Mouse (Mus musculus) skeletal muscle tissue, adult 2 months (tissue): ENCODE data around the gene Tcte2.

Source experiments
- DNase-seq: peaks from one replicate; pipeline ENCODE4 v3.0.0-alpha.2; 2012; ENCODE audit warnings: low read depth, low spot score

Tcte2 gene

GRCm38 (mm10) chr17:13720187-13720586 lies 41.4 kb downstream of the Tcte2 start:
- no peak for DNase-seq

- DNase-seq = no peak
Measured at GRCm38 (mm10) chr17:13717428-13717827, 44.2 kb downstream of the Tcte2 start.

GRCm38 (mm10) chr17:13716336-13716735 lies 45.3 kb downstream of the Tcte2 start:
- DNase-seq = no peak

- DNase-seq = no peak
Measured at GRCm38 (mm10) chr17:13715511-13715910, 46.1 kb downstream of the Tcte2 start.

GRCm38 (mm10) chr17:13714654-13715053 lies 47.0 kb downstream of the Tcte2 start:
- DNase-seq = no peak

GRCm38 (mm10) chr17:13714128-13714527 lies 47.5 kb downstream of the Tcte2 start:
- DNase-seq = no peak

- DNase-seq = no peak
Measured at GRCm38 (mm10) chr17:13712518-13712917, 49.1 kb downstream of the Tcte2 start.

- no peak for DNase-seq
Measured at GRCm38 (mm10) chr17:13712116-13712515, 49.5 kb downstream of the Tcte2 start.

- peak; percentile 41 for DNase-seq
Measured at GRCm38 (mm10) chr17:13711173-13711572, 50.5 kb downstream of the Tcte2 start.

GRCm38 (mm10) chr17:13705481-13705921 lies 56.1 kb downstream of the Tcte2 start:
- peak; percentile 25 for DNase-seq

- no peak for DNase-seq
Measured at GRCm38 (mm10) chr17:13703611-13704320, 57.9 kb downstream of the Tcte2 start.

GRCm38 (mm10) chr17:13700131-13701016 lies 61.3 kb downstream of the Tcte2 start:
- peak; percentile 21 for DNase-seq

- DNase-seq = no peak
Measured at GRCm38 (mm10) chr17:13699716-13700115, 61.9 kb downstream of the Tcte2 start.

GRCm38 (mm10) chr17:13698194-13698593 lies 63.4 kb downstream of the Tcte2 start:
- DNase-seq = no peak

- DNase-seq = no peak
Measured at GRCm38 (mm10) chr17:13697646-13698045, 64.0 kb downstream of the Tcte2 start.

- DNase-seq = no peak
Measured at GRCm38 (mm10) chr17:13695881-13696280, 65.7 kb downstream of the Tcte2 start.

GRCm38 (mm10) chr17:13695211-13695610 lies 66.4 kb downstream of the Tcte2 start:
- DNase-seq = no peak

- DNase-seq = no peak
Measured at GRCm38 (mm10) chr17:13694181-13694580, 67.4 kb downstream of the Tcte2 start.

GRCm38 (mm10) chr17:13687656-13688055 lies 74.0 kb downstream of the Tcte2 start:
- DNase-seq = peak; percentile 33

- DNase-seq = no peak
Measured at GRCm38 (mm10) chr17:13687086-13687485, 74.5 kb downstream of the Tcte2 start.

- peak; percentile 41 for DNase-seq
Measured at GRCm38 (mm10) chr17:13685621-13686020, 76.0 kb downstream of the Tcte2 start.

GRCm38 (mm10) chr17:13684256-13684655 lies 77.4 kb downstream of the Tcte2 start:
- no peak for DNase-seq
